Mouse (Mus musculus): ENCODE measurements at regions not wholly inside any gene's neighbourhood (a gene's known extent, or its start where the extent isn't known, plus 50 kb on each side); places are given as distances from the start of the nearest gene placed in this dataset.

GRCm38 (mm10) chr13:112038556-112039304 lies 229.9 kb upstream of the Map3k1 start:
- Histone ChIP-seq H3K27me3 (replicated peaks) (no peaks in the 10 kb centered on the region), H3K4me1 (no peaks in the 10 kb centered on the region), H3K9me3 (replicated peaks) (no peaks in the 10 kb centered on the region), H3K27ac (replicated peaks) (no peak overlapping the region), H3K4me3 (replicated peaks) (no peak overlapping the region), H3K36me3 (no peaks in the 10 kb centered on the region), H3K4me2 (no peak overlapping the region), H3K9ac (replicated peaks) (no peak overlapping the region)
- ATAC-seq (ENCODE audit: low FRiP score): no peak
- 91% methylated on average over 9 of the region's 9 CpGs for WGBS

- H3K4me2 ChIP-seq: no peak overlapping the region
- no peak for ATAC-seq (ENCODE audit: low FRiP score)
- no peak overlapping the region for H3K9ac ChIP-seq (replicated peaks)
- no peak overlapping the region for H3K4me3 ChIP-seq (replicated peaks)
- no peaks in the 10 kb centered on the region for H3K27me3 ChIP-seq (replicated peaks)
- H3K4me1 ChIP-seq: no peaks in the 10 kb centered on the region
- no peaks in the 10 kb centered on the region for H3K36me3 ChIP-seq
- H3K9me3 ChIP-seq (replicated peaks): no peaks in the 10 kb centered on the region
- WGBS: 85% methylated on average over 7 of the region's 7 CpGs
- no peak overlapping the region for H3K27ac ChIP-seq (replicated peaks)
Observed at GRCm38 (mm10) chr13:112039422-112040145, 230.8 kb upstream of the Map3k1 start.

GRCm38 (mm10) chr13:112043524-112044246 lies 234.9 kb upstream of the Map3k1 start:
- WGBS: 98% methylated on average over 13 of the region's 13 CpGs
- H3K27ac ChIP-seq (replicated peaks): no peak overlapping the region
- no peak overlapping the region for H3K9ac ChIP-seq (replicated peaks)
- no peaks in the 10 kb centered on the region for H3K27me3 ChIP-seq (replicated peaks)
- H3K4me1 ChIP-seq: no peaks in the 10 kb centered on the region
- no peaks in the 10 kb centered on the region for H3K9me3 ChIP-seq (replicated peaks)
- H3K36me3 ChIP-seq: no peaks in the 10 kb centered on the region
- H3K4me3 ChIP-seq (replicated peaks): no peak overlapping the region
- ATAC-seq (ENCODE audit: low FRiP score): no peak
- H3K4me2 ChIP-seq: no peak overlapping the region

- no peaks in the 10 kb centered on the region for H3K9me3 ChIP-seq (replicated peaks)
- H3K4me3 ChIP-seq (replicated peaks): no peak overlapping the region
- H3K27me3 ChIP-seq (replicated peaks): no peaks in the 10 kb centered on the region
- no peaks in the 10 kb centered on the region for H3K4me1 ChIP-seq
- H3K36me3 ChIP-seq: no peaks in the 10 kb centered on the region
- no peak overlapping the region for H3K27ac ChIP-seq (replicated peaks)
- ATAC-seq (ENCODE audit: low FRiP score): no peak
- H3K4me2 ChIP-seq: no peak overlapping the region
- H3K9ac ChIP-seq (replicated peaks): no peak overlapping the region
- 85% methylated on average over 5 of the region's 5 CpGs for WGBS
Observed at GRCm38 (mm10) chr13:112044372-112044771, 235.6 kb upstream of the Map3k1 start.

GRCm38 (mm10) chr13:112046247-112047211 lies 237.7 kb upstream of the Map3k1 start:
- Histone ChIP-seq H3K9me3 (replicated peaks) (no peaks in the 10 kb centered on the region), H3K9ac (replicated peaks) (no peak overlapping the region), H3K27ac (replicated peaks) (no peak overlapping the region), H3K4me3 (replicated peaks) (no peak overlapping the region), H3K36me3 (no peaks in the 10 kb centered on the region), H3K4me2 (no peak overlapping the region), H3K27me3 (replicated peaks) (no peaks in the 10 kb centered on the region), H3K4me1 (no peaks in the 10 kb centered on the region)
- no peak for ATAC-seq (ENCODE audit: low FRiP score)
- 90% methylated on average over 15 of the region's 15 CpGs for WGBS

GRCm38 (mm10) chr13:112047408-112047807 lies 238.6 kb upstream of the Map3k1 start:
- Histone ChIP-seq H3K27me3 (replicated peaks) (no peaks in the 10 kb centered on the region), H3K9ac (replicated peaks) (no peak overlapping the region), H3K27ac (replicated peaks) (no peak overlapping the region), H3K36me3 (no peaks in the 10 kb centered on the region), H3K4me1 (no peaks in the 10 kb centered on the region), H3K9me3 (replicated peaks) (no peaks in the 10 kb centered on the region), H3K4me2 (no peak overlapping the region), H3K4me3 (replicated peaks) (no peak overlapping the region)
- WGBS: 50% methylated on average over 3 of the region's 3 CpGs
- no peak for ATAC-seq (ENCODE audit: low FRiP score)

- H3K27ac ChIP-seq (replicated peaks): no peak overlapping the region
- ATAC-seq (ENCODE audit: low FRiP score): no peak
- H3K4me3 ChIP-seq (replicated peaks): no peak overlapping the region
- WGBS: 76% methylated on average over 13 of the region's 13 CpGs
- no peaks in the 10 kb centered on the region for H3K9me3 ChIP-seq (replicated peaks)
- H3K4me2 ChIP-seq: no peak overlapping the region
- H3K36me3 ChIP-seq: no peaks in the 10 kb centered on the region
- H3K27me3 ChIP-seq (replicated peaks): no peaks in the 10 kb centered on the region
- H3K9ac ChIP-seq (replicated peaks): no peak overlapping the region
- no peaks in the 10 kb centered on the region for H3K4me1 ChIP-seq
Observed at GRCm38 (mm10) chr13:112047874-112048273, 239.1 kb upstream of the Map3k1 start.

- no peaks in the 10 kb centered on the region for H3K4me1 ChIP-seq
- H3K9me3 ChIP-seq (replicated peaks): no peaks in the 10 kb centered on the region
- no peaks in the 10 kb centered on the region for H3K27me3 ChIP-seq (replicated peaks)
- no peak overlapping the region for H3K9ac ChIP-seq (replicated peaks)
- no peak for ATAC-seq (ENCODE audit: low FRiP score)
- no peaks in the 10 kb centered on the region for H3K36me3 ChIP-seq
- H3K4me2 ChIP-seq: no peak overlapping the region
- no peak overlapping the region for H3K4me3 ChIP-seq (replicated peaks)
- 88% methylated on average over 6 of the region's 6 CpGs for WGBS
- H3K27ac ChIP-seq (replicated peaks): no peak overlapping the region
Observed at GRCm38 (mm10) chr13:112048327-112048726, 239.5 kb upstream of the Map3k1 start.

GRCm38 (mm10) chr13:112050892-112051291 lies 237.4 kb upstream of the Ankrd55 start:
- WGBS: 95% methylated on average over 11 of the region's 11 CpGs
- no peak overlapping the region for H3K27ac ChIP-seq (replicated peaks)

GRCm38 (mm10) chr13:112052011-112052410 lies 236.2 kb upstream of the Ankrd55 start:
- WGBS: 88% methylated on average over 3 of the region's 3 CpGs
- H3K4me2 ChIP-seq: no peak overlapping the region
- no peaks in the 10 kb centered on the region for H3K9me3 ChIP-seq (replicated peaks)
- no peaks in the 10 kb centered on the region for H3K36me3 ChIP-seq
- no peaks in the 10 kb centered on the region for H3K27me3 ChIP-seq (replicated peaks)
- no peak for ATAC-seq (ENCODE audit: low FRiP score)
- H3K4me3 ChIP-seq (replicated peaks): no peak overlapping the region
- H3K27ac ChIP-seq (replicated peaks): no peak overlapping the region
- H3K4me1 ChIP-seq: no peaks in the 10 kb centered on the region
- no peak overlapping the region for H3K9ac ChIP-seq (replicated peaks)

More at GRCm38 (mm10) chr13:112050892-112051291, 237.4 kb upstream of the Ankrd55 start:
- Histone ChIP-seq H3K9me3 (replicated peaks) (no peaks in the 10 kb centered on the region), H3K36me3 (no peaks in the 10 kb centered on the region), H3K9ac (replicated peaks) (no peak overlapping the region), H3K4me3 (replicated peaks) (no peak overlapping the region), H3K4me1 (no peaks in the 10 kb centered on the region), H3K27me3 (replicated peaks) (no peaks in the 10 kb centered on the region), H3K4me2 (no peak overlapping the region)
- ATAC-seq (ENCODE audit: low FRiP score): no peak

- no peak overlapping the region for H3K4me2 ChIP-seq
- 93% methylated on average over 3 of the region's 3 CpGs for WGBS
- H3K4me3 ChIP-seq (replicated peaks): no peak overlapping the region
- H3K36me3 ChIP-seq: no peaks in the 10 kb centered on the region
- no peaks in the 10 kb centered on the region for H3K4me1 ChIP-seq
- H3K9me3 ChIP-seq (replicated peaks): no peaks in the 10 kb centered on the region
- no peak for ATAC-seq (ENCODE audit: low FRiP score)
- no peaks in the 10 kb centered on the region for H3K27me3 ChIP-seq (replicated peaks)
- no peak overlapping the region for H3K27ac ChIP-seq (replicated peaks)
- no peak overlapping the region for H3K9ac ChIP-seq (replicated peaks)
Observed at GRCm38 (mm10) chr13:112052456-112052855, 235.8 kb upstream of the Ankrd55 start.

Measured in neural tube, embryonic 15.5 days (tissue).